Mouse (Mus musculus): ENCODE data around the gene Zfp36. TPM values are rescaled to one million over a fixed set of nuclear protein-coding genes. Genes with fewer than 3 reads are reported as not detected.
A peak's percentile ranks its signal among the peaks of the same experiment; 100 is the strongest.

Gene Zfp36
- polyA plus RNA-seq, 1 experiment from 2014 or later, result 13.5 TPM

DNA sequence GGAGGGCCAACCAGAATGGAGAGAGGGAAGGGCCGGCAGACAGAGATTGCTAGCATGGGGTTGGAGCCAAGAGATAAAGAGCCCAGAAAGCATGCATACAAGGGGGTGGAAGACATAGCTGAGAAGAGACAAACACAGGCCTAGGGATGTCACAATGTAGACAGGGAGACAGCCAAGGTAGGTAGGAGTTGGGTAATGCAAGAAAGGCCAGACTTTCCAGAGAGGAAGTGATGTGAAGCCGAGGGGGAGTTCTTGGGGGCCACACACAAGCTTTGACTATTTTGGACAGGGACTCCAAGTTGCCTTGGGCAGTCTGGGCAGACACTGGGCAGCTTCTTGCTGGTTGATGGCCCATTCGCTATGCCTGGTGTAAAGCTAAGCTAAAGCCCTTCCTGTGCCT lies 21.9 kb upstream of the Zfp36 start:
- 78% methylated on average over 3 of the region's 3 CpGs for WGBS
- H3K4me3 ChIP-seq (ENCODE audit: low read depth, low read length), result no peak overlapping the region
- H3K4me2 ChIP-seq (ENCODE audit: low read depth, low read length), result no peak overlapping the region
- no peaks in the 10 kb centered on the region for H3K4me1 ChIP-seq (ENCODE audit: control insufficient read depth, insufficient read depth, low read length)
- no peaks in the 10 kb centered on the region for H3K27me3 ChIP-seq (replicated peaks; ENCODE audit: control insufficient read depth, insufficient read depth, low read length)
- H3K27ac ChIP-seq (replicated peaks; ENCODE audit: low read depth, low read length), result no peak overlapping the region
- DNase-seq (ENCODE audit: low spot score) (no peak), ATAC-seq (ENCODE audit: low read depth) (no peak)
- H3K9ac ChIP-seq (ENCODE audit: low read depth, low read length), result no peak overlapping the region
- H3K36me3 ChIP-seq (ENCODE audit: control insufficient read depth, insufficient read depth, low read length), result peaks cover 98% of the 10 kb centered on the region
- H3K9me3 ChIP-seq (ENCODE audit: control insufficient read depth, low read length), result no peaks in the 10 kb centered on the region

DNA sequence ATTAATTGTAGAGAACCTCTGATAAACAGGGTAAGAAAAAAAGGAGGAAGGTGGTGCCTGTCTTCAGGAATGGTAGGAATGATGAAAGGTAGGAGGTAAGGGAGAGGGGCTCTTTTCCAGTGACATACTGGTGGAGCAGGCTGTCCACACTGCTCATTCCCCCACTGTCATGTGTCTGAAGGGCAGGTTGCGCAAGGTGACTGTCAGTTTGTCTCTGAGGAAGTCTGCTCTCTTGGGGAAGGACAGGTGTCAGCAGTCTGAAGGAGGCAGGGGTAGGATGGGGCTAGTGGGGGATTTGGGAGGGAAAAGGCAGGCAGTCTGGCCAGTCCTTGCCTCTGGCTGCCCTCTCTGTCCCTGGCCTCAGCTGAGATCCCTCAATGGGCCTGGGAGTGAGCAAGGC lies 21.0 kb upstream of the Zfp36 start:
- Histone ChIP-seq H3K36me3 (ENCODE audit: control insufficient read depth, insufficient read depth, low read length) (peaks cover 98% of the 10 kb centered on the region), H3K9me3 (ENCODE audit: control insufficient read depth, low read length) (no peaks in the 10 kb centered on the region), H3K4me1 (ENCODE audit: control insufficient read depth, insufficient read depth, low read length) (no peaks in the 10 kb centered on the region), H3K27me3 (replicated peaks; ENCODE audit: control insufficient read depth, insufficient read depth, low read length) (no peaks in the 10 kb centered on the region), H3K9ac (ENCODE audit: low read depth, low read length) (no peak overlapping the region), H3K4me2 (ENCODE audit: low read depth, low read length) (no peak overlapping the region), H3K4me3 (ENCODE audit: low read depth, low read length) (no peak overlapping the region), H3K27ac (replicated peaks; ENCODE audit: low read depth, low read length) (no peak overlapping the region)
- WGBS, result 85% methylated on average over 1 of the region's 1 CpGs
- ATAC-seq (ENCODE audit: low read depth) (no peak), DNase-seq (ENCODE audit: low spot score) (no peak)

DNA sequence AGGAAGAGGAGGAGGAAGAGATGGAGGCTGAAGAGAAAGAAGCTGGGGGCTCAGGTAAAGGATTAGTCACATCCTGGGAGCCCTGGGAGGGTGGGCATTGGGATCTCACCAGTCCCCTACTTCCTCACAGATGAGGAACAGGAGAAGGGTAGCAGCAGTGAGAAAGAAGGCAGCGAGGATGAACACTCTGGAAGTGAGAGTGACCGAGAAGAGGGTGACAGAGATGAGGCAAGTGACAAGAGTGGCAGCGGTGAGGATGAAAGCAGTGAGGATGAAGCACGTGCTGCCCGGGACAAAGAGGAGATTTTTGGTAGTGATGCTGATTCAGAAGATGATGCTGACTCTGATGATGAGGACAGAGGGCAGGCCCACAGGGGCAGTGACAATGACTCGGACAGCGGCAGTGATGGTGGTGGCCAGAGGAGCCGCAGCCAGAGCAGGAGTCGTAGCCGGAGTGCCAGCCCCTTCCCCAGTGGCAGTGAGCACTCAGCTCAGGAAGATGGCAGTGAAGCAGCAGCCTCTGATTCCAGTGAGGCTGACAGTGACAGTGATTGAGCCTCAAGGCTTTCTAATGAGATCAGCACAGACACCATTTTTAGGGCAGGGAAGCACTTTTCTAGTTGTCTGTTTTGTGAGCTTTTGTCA lies 18.8 kb upstream of the Zfp36 start:
- WGBS, result 89% methylated on average over 10 of the region's 10 CpGs
- Histone ChIP-seq H3K4me1 (ENCODE audit: control insufficient read depth, insufficient read depth, low read length) (no peaks in the 10 kb centered on the region), H3K4me3 (ENCODE audit: low read depth, low read length) (no peak overlapping the region), H3K27me3 (replicated peaks; ENCODE audit: control insufficient read depth, insufficient read depth, low read length) (no peaks in the 10 kb centered on the region), H3K4me2 (ENCODE audit: low read depth, low read length) (no peak overlapping the region), H3K36me3 (ENCODE audit: control insufficient read depth, insufficient read depth, low read length) (peaks cover 86% of the 10 kb centered on the region), H3K27ac (replicated peaks; ENCODE audit: low read depth, low read length) (no peak overlapping the region), H3K9ac (ENCODE audit: low read depth, low read length) (no peak overlapping the region), H3K9me3 (ENCODE audit: control insufficient read depth, low read length) (no peaks in the 10 kb centered on the region)
- no peak for DNase-seq (ENCODE audit: low spot score)
- ATAC-seq (ENCODE audit: low read depth), result no peak

DNA sequence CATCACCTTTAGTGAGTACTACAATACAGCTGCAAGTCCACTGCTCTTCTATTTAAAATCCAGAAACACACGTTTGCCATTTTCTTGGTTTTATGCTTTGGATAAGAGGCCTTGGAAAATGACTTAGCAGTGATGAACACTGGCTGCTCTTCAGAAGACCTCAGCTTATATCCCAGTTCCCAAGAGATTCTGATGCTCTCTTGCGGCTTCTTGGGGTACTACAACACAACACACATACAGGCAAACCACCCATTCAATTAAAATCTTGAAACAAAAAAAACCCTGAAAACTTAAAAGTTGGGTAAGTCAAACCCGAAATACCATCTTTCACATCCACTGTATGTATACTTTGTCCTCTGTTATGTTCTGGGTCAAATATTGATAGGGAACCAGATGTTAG lies 17.9 kb upstream of the Zfp36 start:
- WGBS, result 73% methylated on average over 3 of the region's 3 CpGs
- ATAC-seq (ENCODE audit: low read depth) (no peak), DNase-seq (ENCODE audit: low spot score) (peak; percentile 52)
- H3K9ac ChIP-seq (ENCODE audit: low read depth, low read length), result no peak overlapping the region
- H3K9me3 ChIP-seq (ENCODE audit: control insufficient read depth, low read length), result no peaks in the 10 kb centered on the region
- no peak overlapping the region for H3K4me2 ChIP-seq (ENCODE audit: low read depth, low read length)
- peaks cover 78% of the 10 kb centered on the region for H3K36me3 ChIP-seq (ENCODE audit: control insufficient read depth, insufficient read depth, low read length)
- H3K27me3 ChIP-seq (replicated peaks; ENCODE audit: control insufficient read depth, insufficient read depth, low read length), result no peaks in the 10 kb centered on the region
- H3K4me3 ChIP-seq (ENCODE audit: low read depth, low read length), result no peak overlapping the region
- H3K4me1 ChIP-seq (ENCODE audit: control insufficient read depth, insufficient read depth, low read length), result 0 out of 2 replicates have a peak, but pooled peaks cover 3% of the 10 kb centered on the region
- H3K27ac ChIP-seq (replicated peaks; ENCODE audit: low read depth, low read length), result no peak overlapping the region

DNA sequence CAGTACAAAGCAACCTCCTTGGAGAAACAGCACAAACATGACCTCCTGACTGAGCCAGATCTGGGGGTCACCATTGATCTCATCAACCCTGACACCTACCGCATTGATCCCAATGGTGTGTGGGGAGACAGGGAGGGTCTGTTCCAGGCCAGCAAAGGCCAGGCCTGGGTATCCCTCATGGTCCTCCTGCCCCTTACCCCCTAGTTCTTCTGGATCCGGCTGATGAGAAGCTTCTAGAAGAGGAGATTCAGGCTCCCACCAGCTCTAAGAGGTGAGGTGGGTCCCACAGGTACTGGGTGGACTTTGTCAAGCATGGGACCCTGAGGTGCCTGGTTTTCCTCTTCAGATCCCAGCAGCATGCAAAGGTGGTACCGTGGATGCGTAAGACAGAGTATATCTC lies 15.4 kb upstream of the Zfp36 start:
- 93% methylated on average over 4 of the region's 4 CpGs for WGBS

DNA sequence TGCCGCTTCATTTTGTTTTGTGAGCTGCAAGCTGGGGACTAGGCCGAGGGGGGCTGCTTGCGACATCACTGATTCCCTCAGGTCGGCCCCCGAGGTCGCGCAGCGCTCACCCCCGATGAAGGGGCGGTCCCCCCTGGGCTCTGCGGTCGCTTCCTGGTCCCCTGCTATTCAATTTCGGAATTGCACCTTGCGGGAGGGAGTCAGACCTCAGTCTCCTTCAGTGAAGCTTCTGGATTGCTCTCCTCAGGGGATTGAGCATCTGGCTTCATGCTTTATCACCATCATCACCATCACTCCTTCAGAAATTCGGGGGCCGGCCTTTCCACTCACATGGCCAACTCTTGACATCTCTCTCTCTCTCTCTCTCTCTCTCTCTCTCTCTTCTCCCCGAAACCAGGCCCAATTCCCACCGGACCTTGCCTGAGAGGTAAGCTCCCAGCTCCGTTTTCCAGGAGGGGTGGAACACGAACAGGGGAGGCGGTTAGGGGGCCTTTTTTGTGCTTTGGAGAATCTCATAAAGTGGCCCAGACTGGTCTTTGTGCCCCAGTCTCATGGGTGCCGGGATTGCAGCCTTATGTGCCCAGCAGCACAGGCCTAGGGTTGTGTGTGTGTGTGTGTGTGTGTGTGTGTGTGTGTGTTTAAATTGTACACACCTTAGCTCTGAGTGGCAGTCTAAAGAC lies 13.4 kb upstream of the Zfp36 start:
- Histone ChIP-seq H3K4me3 (ENCODE audit: low read depth, low read length) (peak overlapping the region; percentile 94), H3K27me3 (replicated peaks; ENCODE audit: control insufficient read depth, insufficient read depth, low read length) (no peaks in the 10 kb centered on the region), H3K4me2 (ENCODE audit: low read depth, low read length) (peak overlapping the region; percentile 92), H3K9me3 (ENCODE audit: control insufficient read depth, low read length) (no peaks in the 10 kb centered on the region), H3K4me1 (ENCODE audit: control insufficient read depth, insufficient read depth, low read length) (peaks cover 8% of the 10 kb centered on the region), H3K27ac (replicated peaks; ENCODE audit: low read depth, low read length) (peak overlapping the region; percentile 84), H3K36me3 (ENCODE audit: control insufficient read depth, insufficient read depth, low read length) (peaks cover 58% of the 10 kb centered on the region), H3K9ac (ENCODE audit: low read depth, low read length) (peak overlapping the region; percentile 88)
- WGBS, result 4% methylated on average over 21 of the region's 22 CpGs
- DNase-seq (ENCODE audit: low spot score) (no peak), ATAC-seq (ENCODE audit: low read depth) (no peak)

More for the DNA sequence above, 15.4 kb upstream of the Zfp36 start:
- Histone ChIP-seq H3K4me2 (ENCODE audit: low read depth, low read length) (no peak overlapping the region), H3K27me3 (replicated peaks; ENCODE audit: control insufficient read depth, insufficient read depth, low read length) (no peaks in the 10 kb centered on the region), H3K9ac (ENCODE audit: low read depth, low read length) (no peak overlapping the region), H3K36me3 (ENCODE audit: control insufficient read depth, insufficient read depth, low read length) (peaks cover 58% of the 10 kb centered on the region), H3K27ac (replicated peaks; ENCODE audit: low read depth, low read length) (no peak overlapping the region), H3K4me1 (ENCODE audit: control insufficient read depth, insufficient read depth, low read length) (peaks cover 8% of the 10 kb centered on the region), H3K9me3 (ENCODE audit: control insufficient read depth, low read length) (no peaks in the 10 kb centered on the region), H3K4me3 (ENCODE audit: low read depth, low read length) (no peak overlapping the region)
- ATAC-seq (ENCODE audit: low read depth), result no peak
- no peak for DNase-seq (ENCODE audit: low spot score)

DNA sequence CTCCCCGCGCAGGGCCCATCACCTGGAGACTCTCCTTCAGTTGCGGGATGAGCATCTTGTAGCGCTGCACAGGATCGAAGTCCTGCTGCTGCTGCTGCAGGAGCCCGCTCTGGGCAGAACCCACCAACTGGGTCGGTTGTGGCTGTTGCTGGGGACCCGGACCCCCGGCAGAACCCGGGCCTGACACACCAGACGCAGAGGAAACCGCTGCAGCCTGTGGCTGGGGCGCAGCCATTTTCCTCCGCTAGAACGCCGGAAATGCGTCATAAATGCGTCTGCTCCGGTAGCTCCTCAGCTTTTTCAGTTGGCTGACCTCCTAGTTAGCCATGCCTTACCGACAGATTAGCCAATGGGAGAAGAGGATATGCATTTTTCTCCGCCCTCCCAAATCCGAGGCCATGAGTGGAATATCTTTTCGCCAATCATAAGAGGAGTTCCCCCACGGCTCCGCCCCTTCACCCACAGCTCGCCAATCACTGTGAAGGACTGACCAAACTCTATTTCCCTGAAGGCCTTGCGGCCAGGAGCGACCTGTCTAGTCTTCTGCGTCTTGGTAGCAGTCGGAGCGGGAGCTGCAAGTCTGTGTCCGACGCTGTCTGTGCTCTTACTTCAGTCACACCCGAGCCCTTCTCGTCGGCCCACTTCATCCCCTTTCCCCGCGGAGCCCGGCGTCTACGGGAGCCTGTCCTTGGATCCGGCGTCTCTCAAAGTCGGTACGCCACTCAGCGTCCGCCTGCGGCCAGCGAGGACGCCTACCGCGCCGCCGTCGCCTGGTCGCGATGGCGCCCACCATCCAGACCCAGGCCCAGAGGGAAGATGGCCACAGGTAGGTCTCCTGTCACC lies 12.6 kb upstream of the Zfp36 start, which contains the start of the genes Med29 and Paf1:
Gene Med29, minus strand, starts transcription at position 280 of the 843 bp plus-strand sequence.
Gene Paf1, plus strand, starts transcription at position 523 of the 843 bp plus-strand sequence.
- under 1% methylated on average over 53 of the region's 58 CpGs for WGBS
- no peaks in the 10 kb centered on the region for H3K27me3 ChIP-seq (replicated peaks; ENCODE audit: control insufficient read depth, insufficient read depth, low read length)
- H3K27ac ChIP-seq (replicated peaks; ENCODE audit: low read depth, low read length), result peak within 1 kb of the TSS; percentile 84
- no peaks in the 10 kb centered on the region for H3K9me3 ChIP-seq (ENCODE audit: control insufficient read depth, low read length)
- peak within 1 kb of the TSS; percentile 92 for H3K4me2 ChIP-seq (ENCODE audit: low read depth, low read length)
- peak; percentile 97 for ATAC-seq (ENCODE audit: low read depth)
- DNase-seq (ENCODE audit: low spot score), result peak; percentile 100
- H3K36me3 ChIP-seq (ENCODE audit: control insufficient read depth, insufficient read depth, low read length), result peaks cover 58% of the 10 kb centered on the region
- H3K4me1 ChIP-seq (ENCODE audit: control insufficient read depth, insufficient read depth, low read length), result peaks cover 8% of the 10 kb centered on the region
- peak within 1 kb of the TSS; percentile 88 for H3K9ac ChIP-seq (ENCODE audit: low read depth, low read length)
- H3K4me3 ChIP-seq (ENCODE audit: low read depth, low read length), result peak within 1 kb of the TSS; percentile 94

DNA sequence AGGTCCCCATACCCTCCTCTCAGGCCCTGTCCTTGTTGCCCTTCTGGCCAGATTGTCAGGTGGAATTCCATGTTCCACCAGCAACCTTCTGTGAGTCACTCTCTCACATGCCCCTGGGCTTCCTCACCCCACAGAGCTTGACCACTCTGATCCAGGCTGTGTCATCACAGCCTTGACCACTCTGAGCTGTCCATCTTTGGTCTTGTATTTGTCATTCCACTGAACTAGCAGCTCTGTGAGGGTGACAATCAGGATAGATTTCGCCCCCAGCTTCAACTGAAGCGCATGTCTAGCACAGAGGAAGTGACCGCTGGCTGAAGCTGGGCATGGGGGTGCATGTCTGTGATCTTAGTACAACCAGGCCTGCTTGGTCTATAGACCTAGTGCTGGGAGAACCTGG lies 10.3 kb upstream of the Zfp36 start:
- Histone ChIP-seq H3K36me3 (ENCODE audit: control insufficient read depth, insufficient read depth, low read length) (peaks cover 51% of the 10 kb centered on the region), H3K9ac (ENCODE audit: low read depth, low read length) (no peak overlapping the region), H3K4me1 (ENCODE audit: control insufficient read depth, insufficient read depth, low read length) (peaks cover 8% of the 10 kb centered on the region), H3K9me3 (ENCODE audit: control insufficient read depth, low read length) (no peaks in the 10 kb centered on the region), H3K27me3 (replicated peaks; ENCODE audit: control insufficient read depth, insufficient read depth, low read length) (no peaks in the 10 kb centered on the region), H3K4me2 (ENCODE audit: low read depth, low read length) (no peak overlapping the region), H3K4me3 (ENCODE audit: low read depth, low read length) (no peak overlapping the region), H3K27ac (replicated peaks; ENCODE audit: low read depth, low read length) (no peak overlapping the region)
- WGBS, result 91% methylated on average over 3 of the region's 3 CpGs
- DNase-seq (ENCODE audit: low spot score) (no peak), ATAC-seq (ENCODE audit: low read depth) (no peak)

All from embryonic facial prominence, embryonic 14.5 days (tissue).